Mouse (Mus musculus) lung, postnatal 0 days (tissue): ENCODE measurements around the gene Cyp17a1.

ENCODE experiments used
- CTCF ChIP-seq: IDR thresholded peaks from 2 replicates; pipeline ENCODE4 v1.5.1; 2016; ENCODE audit warnings: antibody characterized with exemption, mild to moderate bottlenecking
- EP300 ChIP-seq: IDR thresholded peaks from 2 replicates; pipeline ENCODE4 v1.6.1; 2016; ENCODE audit warnings: antibody characterized with exemption, mild to moderate bottlenecking, control low read depth

- TF ChIP-seq CTCF: no peak
- no peak for TF ChIP-seq EP300
These were observed 5.7 kb downstream of the Cyp17a1 start for GRCm38 (mm10) chr19:46667300-46667699.
